Mouse (Mus musculus) cerebellum, postnatal 36 days (tissue): ENCODE measurements around the gene Vps35l.

ENCODE experiments used
- DNase-seq, 2 experiments: peaks; one replicate each; pipeline ENCODE4 v3.0.0; 2021 to 2022; ENCODE audit warnings: mixed read lengths in 2 of 2

Gene Vps35l

DNA sequence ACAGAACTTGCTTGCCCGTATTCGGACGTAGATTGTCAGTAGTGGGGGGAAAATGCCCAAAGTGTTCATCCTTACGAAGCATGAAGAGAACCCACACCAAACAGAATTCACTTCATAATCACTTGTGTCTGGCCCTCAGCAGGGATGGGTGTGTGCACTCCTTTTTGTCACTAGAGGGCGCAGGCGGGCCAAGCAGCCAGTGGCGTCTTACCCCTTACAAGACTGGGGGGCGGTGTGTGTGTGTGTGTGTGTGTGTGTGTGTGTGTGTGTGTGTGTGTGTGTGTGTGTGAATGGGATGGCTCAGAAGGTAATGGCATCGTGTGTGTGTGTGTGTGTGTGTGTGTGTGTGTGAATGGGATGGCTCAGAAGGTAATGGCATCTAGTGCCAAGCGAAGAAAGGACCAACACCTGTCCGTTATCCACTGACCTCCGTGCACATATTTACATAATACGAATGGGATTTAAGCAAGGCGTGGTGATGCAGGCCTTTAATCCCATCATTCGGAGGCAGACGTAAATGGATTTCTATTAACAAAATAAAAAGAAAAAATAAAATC is at the start of gene Vps35l:
Vps35l (plus strand) TSS at position 252 of the 557 bp plus-strand sequence.
- peak; percentile 84 for DNase-seq

DNA sequence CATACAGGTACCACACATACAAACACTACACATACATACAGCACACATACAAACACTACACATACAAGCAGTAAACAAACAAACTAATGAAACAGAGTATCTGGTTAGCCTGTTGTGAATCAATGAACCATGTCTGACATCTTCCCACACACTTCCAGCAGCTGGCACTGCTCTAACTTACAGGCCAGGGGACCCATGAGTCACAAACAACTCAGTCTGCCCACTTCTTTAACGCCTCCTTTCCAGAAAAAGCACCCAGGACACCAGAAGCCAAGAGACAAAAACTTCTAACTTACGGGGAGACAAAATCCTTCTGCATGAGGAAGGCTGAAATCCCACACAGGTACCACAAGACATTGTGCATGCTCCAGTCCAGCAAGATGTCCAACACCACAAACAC is 48.7 kb upstream of the Vps35l start:
- no peak for DNase-seq

GRCm38 (mm10) chr7:118696146-118696545 is 43.9 kb upstream of the Vps35l start:
- no peak for DNase-seq

GRCm38 (mm10) chr7:118697168-118697567 is 42.9 kb upstream of the Vps35l start:
- no peak for DNase-seq

DNA sequence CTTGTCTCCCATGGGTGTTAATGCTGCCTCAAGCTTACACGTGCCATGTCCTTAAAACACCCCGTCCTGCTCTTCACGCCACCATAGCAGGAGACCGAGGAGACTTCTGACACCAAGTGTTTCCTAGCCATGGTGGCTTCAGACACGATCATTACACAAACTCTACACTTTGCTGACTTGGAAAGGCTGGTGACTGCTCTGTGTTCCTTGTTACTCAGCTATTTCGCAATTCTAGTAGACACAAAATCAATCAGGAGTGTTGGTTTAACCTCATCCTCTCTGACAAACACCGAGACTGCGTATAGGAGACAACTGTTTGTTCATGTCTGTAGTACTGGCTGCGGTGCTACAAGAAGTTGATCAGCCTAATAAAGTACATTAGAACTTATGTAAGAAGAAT is 41.1 kb upstream of the Vps35l start:
- no peak for DNase-seq

DNA sequence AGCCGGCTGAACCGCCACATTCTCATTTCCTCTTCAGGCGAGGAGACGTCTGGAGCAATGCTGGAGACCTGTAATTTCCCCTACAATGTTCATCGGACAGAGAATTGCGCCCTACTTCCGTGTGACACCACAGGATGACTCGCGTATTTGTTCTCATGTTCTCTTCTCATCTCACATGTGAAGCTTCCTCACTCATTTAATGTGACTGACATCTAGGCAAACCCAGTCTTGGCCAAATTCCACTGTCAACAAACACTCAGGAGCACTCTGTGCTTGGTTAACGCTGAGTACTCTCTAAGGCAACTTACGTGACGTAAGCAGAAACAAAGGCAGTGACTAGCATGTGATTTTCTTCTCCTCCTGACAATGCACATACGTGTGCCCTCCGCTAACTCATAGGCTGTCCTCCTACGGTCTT is 36.9 kb upstream of the Vps35l start:
- DNase-seq: no peak

DNA sequence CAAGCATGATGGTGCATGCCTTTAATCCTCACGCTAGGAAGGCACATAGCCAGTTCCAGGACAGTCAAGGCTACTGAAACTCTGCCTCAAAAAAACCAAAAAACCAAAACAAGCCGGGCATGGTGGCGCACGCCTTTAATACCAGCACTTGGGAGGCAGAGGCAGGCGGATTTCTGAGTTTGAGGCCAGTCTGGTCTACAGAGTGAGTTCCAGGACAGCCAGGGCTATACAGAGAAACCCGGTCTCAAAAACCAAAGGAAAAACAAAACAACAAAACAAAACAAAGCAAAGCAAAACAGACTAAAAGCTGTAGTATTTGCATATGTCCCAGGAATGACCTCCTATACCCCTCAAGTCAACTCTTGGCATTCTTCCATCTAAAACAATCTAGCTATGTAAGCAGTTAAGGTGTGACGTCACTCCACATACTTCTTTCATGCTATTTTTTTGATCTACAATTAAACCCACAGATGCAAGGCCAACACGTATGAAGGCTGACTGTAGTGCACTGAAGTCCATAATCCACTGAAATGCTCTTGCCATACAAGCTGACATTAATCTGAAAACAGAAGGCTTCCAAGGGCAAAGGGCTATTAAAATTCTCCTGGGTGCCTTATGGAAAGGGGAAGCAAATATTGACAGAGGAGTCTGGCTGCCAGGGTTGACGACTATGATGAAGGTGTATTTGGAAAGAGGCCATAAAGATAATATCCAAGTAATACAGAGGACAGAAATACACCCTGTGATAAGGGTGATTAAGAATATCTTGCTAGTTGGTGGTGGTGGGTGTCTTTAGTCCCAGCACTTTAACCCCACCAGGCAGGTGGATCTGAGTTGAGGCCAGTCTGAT is 35.8 kb upstream of the Vps35l start:
- DNase-seq: no peak

DNA sequence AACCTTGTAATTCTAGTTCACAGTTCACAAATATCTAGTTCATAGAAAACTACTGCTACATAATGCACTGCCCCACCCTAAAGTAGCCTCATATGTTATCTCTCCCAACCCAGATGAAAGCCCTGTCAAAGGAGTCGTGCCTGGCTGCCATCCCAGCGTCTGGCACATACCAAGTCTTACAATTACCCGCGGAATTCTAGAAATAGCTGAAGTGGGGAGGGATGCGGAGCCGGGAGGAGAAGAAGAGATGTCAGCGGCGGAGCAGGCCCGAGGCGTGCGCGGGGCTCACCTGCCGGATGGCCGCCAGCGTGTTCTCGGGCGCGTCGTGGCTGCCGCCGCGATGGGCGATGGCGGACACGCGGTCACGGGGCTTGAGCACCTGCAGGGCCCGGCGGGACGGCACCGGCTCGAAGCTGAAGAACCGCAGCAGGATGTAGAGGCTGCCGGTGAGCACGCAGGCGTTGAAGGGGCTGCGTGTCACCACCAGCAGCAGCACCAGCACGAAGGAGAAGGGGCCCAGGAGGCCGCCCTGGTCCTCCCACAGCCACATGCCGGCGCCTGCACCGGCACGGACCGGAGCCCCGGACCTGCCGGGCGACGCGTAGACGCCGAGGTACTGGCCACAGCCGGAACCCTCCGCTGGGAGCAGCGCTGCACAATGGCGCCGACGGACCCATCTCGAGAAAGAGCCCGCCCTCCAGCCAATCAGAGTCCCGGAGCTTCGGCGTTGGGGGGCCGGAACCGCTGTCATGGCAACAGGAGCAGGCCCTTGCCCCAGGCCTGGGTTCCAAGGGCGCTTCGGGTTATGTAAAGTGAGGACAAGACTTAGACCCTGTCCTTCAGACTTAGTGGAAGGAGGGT is 34.7 kb upstream of the Vps35l start, which contains the start of gene Gde1:
Gde1 (minus strand) TSS at position 678 of the 861 bp plus-strand sequence.
- peak; percentile 90 to 93 for DNase-seq

- DNase-seq: no peak
These were observed 34.0 kb upstream of the Vps35l start for GRCm38 (mm10) chr7:118706051-118706450.

DNA sequence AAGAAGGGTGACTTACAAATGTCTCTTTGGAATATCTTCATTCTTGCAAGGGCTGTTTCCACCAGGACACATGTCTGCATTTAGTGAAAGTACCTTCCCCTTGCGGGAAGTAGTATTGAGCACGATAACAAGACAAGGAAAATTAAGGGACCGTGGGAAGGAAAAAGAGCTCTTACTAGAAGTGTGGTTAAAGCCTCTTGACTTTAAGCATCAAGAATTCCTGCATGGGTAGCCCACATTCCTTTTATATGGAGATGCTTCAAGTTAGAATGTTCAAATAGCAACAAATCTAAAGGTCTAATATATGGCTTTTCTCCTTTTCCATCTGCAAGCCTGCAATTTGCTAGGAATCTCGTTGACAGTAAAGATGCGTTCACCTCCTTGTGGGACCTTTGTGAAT is 33.5 kb upstream of the Vps35l start:
- no peak for DNase-seq

DNA sequence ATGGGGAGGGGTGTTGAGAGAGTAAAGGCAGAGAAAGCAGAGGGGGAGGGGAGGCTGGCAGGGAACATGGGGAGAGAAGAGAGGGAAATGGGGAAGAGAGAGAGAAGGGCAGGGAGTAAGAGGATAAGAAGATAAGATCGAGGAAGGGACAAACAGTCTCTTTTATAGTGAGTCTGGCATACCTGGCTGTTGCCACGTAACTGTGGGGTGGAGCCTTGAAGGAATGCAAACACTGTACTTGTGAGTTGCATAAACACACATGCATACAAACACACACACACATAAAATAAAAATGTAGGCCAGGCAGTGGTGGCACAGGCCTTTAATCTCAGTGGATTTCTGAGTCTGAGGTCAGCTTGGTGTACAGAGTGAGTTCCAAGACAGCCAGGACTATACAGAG is 32.8 kb upstream of the Vps35l start:
- DNase-seq: no peak

GRCm38 (mm10) chr7:118708002-118708401 is 32.0 kb upstream of the Vps35l start:
- DNase-seq: no peak

- no peak for DNase-seq
These were observed 29.2 kb upstream of the Vps35l start for GRCm38 (mm10) chr7:118710776-118711175.

DNA sequence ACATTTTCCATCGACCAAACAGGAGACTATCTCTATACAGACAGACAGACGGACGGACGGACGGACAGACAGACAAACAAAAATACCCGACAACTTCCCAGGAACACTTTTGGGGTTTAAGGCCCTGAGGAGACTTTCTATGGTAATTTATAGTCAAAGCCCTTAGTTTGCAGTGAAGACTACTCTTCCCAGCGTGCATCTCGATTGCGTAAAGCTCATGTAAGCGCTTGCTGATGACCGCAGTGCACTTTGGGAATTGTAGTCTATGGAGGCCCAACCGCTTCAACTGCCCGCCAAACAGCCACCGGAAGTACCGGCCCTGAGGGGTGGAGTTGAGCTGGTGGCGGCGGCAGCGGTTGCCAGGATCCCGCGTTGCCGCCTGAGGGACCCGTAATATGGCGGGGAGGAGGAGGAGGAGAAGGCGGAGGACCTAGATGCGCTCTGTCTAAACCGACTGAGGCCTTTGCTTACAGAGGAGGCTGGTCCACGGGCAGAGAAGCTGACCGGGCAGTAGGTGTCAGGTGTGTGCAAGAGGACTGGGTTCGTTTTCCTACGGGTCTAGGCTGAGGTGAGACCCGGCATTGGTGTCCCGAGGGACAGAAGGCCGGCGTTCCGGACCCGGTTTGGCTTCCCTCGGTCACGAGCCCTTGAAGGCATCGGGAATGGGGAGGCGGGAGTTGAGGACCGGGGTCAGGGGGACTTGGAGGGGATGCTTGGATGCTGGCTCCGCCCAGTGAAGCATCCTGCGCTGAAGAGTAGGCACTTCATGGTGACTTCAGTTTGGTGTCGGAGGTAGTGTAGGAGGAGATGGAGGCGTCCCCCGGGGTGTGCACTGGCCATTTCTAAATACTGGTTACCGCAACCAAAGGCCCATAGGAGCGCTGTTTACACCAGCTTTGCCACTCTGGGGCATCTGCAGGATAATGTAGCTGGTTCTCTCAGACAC is 27.5 kb upstream of the Vps35l start, which contains the start of gene Ccp110:
Ccp110 (plus strand) TSS at position 325 of the 946 bp plus-strand sequence.
- DNase-seq: peak; percentile 90 to 91

DNA sequence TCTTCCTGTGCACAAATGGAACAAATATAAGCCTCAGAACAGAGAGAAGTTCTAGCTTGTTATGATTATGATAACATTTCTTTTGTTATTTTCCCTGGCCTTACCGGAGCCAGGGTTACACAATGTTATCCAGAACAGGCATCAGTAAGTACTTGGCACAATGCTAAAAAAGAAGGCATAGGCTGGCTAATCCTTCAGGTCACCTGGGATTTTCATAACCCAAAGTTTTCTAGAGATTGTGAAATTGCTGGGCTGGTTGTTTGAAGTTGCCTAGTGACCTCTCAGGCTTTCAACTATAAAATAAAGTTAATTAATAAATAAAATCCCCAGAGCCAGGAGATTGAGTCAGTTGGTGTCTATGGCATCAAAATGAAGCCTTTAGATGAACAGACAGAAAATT is 25.2 kb upstream of the Vps35l start:
- no peak for DNase-seq

GRCm38 (mm10) chr7:118718066-118718465 is 22.0 kb upstream of the Vps35l start:
- DNase-seq: no peak

- no peak for DNase-seq
These were observed 16.1 kb upstream of the Vps35l start for GRCm38 (mm10) chr7:118723927-118724326.

DNA sequence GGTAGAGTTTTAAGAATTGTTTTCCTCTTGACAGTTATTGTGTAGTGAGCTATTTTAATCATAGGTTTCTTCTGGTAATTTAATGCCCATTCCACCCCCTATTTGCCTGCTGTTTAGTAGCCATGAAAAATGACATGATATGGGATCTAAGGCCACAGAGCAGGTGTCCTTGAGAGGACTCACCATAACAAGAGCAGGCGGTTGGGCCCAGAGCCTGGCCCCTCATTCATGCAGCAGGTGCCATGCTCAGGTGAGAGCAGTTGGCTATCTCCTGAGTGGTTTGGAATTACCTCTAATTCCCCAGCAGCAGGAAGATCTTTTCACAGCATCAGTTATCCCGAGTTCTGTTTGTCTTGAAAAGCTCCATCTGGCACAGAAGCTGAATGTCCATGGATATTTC is 14.6 kb upstream of the Vps35l start:
- no peak for DNase-seq

GRCm38 (mm10) chr7:118728846-118729587 is 11.0 kb upstream of the Vps35l start:
- no peak for DNase-seq

GRCm38 (mm10) chr7:118731781-118732180 is 8.2 kb upstream of the Vps35l start:
- no peak for DNase-seq

DNA sequence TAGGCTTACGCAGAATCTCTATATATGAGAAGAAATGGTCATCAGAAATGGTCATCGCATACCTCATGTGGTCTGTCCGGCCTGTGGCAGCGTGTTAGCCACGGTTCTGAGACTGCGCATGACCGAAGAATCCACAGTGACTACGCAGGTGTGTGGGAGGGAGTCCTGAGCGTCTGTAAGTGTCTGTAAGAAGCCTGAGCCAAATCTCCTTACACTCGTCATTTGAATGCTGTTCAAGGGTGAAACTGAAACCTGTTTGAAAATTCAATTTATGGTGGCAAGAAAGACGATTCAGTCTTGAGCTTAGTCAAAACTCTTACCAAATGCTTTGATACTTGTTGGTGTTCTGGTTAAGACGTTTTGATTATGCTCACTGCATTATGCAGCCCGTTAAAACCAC is 6.8 kb upstream of the Vps35l start:
- DNase-seq: no peak
